Mouse (Mus musculus) E14TG2a.4 (cell line): ENCODE data around the gene Krt35.

ENCODE experiments used
- CTCF ChIP-seq: conservative IDR thresholded peaks from 2 replicates; pipeline ENCODE4 v1.5.1; 2014; ENCODE audit warnings: low read length
- POU5F1 ChIP-seq: IDR thresholded peaks from 2 replicates; pipeline ENCODE4 v1.6.1; 2014; ENCODE audit warnings: low read length, borderline replicate concordance

- TF ChIP-seq POU5F1 (no peak), CTCF (no peak)
Observed at GRCm38 (mm10) chr11:100097819-100098218, 1.8 kb upstream of the Krt35 start.
